Mouse (Mus musculus): ENCODE measurements around the gene Lmbrd1.
"Not testable (repeated sequence)": the region's sequence is repeated elsewhere in the genome, so short reads cannot be mapped to it uniquely, and the experiment has no call there.

Gene Lmbrd1

DNA sequence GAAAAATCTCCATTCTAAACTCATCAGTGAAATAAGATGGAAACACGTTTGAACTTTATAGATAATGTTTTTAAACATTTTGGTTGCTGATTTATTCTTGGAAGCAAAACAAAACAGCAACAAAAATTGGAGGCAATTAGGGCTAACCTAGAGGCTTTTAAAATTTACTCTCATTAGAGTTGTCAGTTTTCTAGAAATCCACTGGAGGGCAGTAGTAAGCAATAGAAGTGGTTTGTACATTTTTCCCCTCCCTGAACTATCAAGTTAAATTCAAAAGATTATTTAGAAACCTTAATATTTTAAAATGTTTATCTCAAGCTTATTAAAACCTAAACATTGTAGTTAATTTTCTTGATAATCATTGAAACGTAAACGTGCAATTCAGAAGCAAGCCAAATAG lies 41.2 kb downstream of the Lmbrd1 start:
- peak in 1 of 2 experiments; percentile 20 for DNase-seq (ENCODE audit: inconsistent age in 2 of 2, low spot score in 1 of 2)

DNA sequence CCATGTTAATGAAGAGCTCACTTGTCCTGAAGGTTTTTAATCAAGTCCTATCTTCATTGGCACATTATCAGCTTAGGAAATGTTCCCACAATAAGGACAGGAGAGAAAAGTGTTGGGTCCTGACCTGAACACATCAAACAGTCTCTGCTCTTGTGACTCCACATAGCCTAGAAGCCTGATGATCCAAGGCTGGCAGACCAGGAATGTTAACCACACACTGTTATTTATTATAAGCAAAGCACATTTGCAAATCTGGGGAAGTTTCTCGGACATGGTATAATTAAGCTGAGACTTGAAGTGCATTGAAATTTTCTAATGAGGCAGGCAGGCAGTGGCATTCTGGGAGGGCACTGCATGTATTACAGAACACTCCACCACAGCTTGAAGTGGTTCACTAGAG lies 41.8 kb downstream of the Lmbrd1 start:
- no peak for DNase-seq (ENCODE audit: inconsistent age in 2 of 2, low spot score in 1 of 2)

DNA sequence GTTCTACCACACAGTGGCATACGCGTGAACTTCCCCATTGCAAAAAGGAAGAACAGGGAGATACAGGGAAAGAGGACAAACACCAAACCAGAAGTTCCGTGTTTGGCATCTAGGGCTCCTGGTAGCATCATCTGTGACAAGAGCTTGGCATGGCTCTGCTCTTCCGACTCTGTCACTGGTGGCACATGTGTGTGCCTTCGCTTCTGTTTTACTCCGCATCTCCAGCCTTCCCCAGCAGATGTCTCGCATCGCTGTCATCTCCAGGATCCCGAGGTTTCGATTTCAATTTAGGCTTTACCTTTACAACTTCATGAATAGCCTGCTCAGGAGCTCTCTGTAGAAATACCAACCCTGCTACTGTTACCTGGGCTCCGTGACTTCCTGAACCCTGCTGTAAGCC lies 51.4 kb downstream of the Lmbrd1 start:
- DNase-seq (ENCODE audit: inconsistent age in 2 of 2, low spot score in 1 of 2), result no peak

DNA sequence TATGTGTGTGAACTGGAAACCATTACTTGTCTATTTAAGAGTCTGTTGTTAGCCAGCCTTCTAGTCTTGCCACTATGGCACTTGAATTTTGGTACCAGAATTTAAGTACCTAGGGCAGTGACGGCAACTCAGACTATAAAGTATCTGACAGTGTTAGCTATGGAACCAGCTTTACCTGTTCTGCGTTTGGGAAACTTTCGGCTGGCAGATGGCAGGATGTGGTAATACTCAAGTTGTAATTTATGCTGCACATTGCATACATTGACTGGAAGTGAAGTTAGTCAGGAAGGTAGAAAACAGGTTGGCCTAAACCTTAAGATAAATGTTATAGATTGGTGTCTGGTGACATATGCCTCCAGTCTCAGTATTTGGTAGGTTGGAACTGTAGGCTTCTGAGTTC lies 53.9 kb downstream of the Lmbrd1 start:
- DNase-seq (ENCODE audit: inconsistent age in 2 of 2, low spot score in 1 of 2), result no peak

DNA sequence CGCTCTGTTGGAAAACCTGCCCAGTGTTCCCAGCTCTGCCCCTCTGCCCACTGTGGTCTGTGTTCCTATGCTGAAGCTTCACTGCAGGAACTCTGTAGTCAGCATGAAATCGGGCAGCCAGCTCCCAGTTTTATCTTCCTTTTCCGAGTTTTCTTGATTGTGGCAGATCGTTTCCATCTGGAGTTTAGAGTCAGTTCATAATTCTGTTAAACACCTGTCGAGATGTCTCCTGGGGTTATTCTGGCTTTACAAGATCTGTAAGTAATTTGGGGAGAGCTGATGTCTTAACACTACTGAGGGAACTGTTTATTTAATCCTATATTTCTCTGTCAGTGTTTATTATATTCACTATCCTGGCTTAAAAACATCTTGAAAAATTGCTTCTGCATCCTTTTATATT lies 56.4 kb downstream of the Lmbrd1 start:
- DNase-seq (ENCODE audit: inconsistent age in 2 of 2, low spot score in 1 of 2), result no peak

DNA sequence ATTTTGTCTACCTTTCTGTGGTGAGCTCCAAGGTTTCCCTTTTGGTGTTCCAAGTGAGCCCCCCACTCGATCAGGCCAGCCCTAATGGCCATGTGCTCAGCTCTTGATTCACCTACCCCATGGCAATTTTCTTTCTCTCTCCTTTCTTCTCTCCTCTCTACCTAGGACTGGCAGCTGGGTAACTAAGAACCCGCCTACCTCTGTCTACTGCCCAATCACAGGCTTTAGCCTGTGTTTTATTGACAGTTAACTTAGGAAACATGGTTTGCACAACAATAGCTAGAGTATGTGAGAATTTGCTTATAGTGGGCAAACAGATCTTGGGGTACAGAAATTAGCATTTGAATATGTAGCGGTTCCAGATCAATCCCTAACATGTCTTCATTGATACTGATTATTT lies 62.5 kb downstream of the Lmbrd1 start:
- DNase-seq (ENCODE audit: inconsistent age in 2 of 2, low spot score in 1 of 2), result no peak

DNA sequence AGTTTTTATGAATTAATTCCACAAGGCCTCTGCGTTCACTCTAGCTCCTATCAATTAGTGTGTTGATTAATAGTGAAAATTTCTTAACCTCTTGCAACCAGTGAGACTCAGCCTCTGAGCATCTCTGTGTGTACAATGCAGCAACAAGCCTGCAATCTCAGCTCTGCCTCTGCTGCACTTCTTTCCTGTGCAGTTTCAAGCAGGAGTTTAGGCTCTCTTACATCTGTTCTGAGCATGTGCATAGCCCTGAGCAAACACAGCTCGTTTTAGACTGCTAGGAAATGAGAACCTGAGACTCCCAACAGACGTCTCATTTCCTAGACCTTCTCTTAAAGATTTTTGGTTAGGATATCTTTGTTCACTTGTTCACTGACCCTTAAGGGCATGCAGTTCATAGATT lies 63.1 kb downstream of the Lmbrd1 start:
- no peak for DNase-seq (ENCODE audit: inconsistent age in 2 of 2, low spot score in 1 of 2)

DNA sequence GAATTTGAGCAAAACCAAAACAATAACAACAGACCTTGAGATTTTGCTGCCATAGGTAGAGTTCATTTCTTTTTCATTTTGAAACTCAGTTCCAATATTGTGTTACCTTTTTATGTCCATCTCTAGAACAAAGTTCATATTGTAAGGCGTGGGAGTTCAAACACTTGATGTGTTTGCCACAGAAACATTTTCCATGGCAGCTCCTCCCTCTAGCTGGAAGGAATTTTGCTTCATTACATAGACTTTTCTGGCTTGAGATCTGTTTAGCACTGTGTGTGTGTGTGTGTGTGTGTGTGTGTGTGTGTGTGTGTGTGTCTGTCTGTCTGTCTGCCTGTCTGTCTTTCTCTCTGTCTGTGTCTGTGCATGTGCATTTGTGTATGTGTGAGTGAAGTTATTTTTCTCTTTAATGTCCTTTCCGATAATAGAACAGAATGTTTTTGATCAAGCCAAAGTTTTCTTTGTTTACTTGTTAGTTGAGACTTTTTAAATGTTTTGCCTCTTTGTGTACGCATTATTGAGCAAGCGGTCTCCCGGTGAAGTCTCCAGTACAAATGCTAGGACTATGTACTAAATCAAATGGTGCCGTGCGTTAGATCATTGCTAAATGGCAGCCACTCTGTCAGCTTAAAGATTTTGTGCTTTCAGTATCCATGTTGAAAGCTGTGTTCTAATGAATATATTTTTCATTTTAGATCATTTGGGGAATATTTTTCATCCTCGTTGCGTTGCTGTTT lies 64.9 kb downstream of the Lmbrd1 start:
- no peak for DNase-seq (ENCODE audit: inconsistent age in 2 of 2, low spot score in 1 of 2)

DNA sequence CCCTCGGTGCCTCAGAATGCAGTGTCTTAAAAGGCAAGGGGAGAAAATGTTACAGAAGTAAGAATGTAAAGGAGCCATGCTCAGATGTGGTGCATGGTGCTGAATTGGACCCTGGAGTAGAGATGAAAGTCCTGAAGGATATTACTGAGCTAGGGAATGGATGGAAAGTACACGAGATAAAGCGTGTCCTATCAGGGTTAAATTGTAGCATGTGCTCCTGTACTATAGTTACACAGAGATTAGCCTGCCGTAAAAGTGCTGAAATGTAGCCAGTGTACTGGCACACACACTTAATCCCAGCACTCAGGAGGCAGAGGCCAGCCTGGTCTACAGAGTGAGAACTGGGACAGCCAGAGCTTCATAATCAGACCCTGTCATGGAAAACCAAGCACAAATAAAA lies 74.3 kb downstream of the Lmbrd1 start:
- no peak for DNase-seq (ENCODE audit: inconsistent age in 2 of 2, low spot score in 1 of 2)

DNA sequence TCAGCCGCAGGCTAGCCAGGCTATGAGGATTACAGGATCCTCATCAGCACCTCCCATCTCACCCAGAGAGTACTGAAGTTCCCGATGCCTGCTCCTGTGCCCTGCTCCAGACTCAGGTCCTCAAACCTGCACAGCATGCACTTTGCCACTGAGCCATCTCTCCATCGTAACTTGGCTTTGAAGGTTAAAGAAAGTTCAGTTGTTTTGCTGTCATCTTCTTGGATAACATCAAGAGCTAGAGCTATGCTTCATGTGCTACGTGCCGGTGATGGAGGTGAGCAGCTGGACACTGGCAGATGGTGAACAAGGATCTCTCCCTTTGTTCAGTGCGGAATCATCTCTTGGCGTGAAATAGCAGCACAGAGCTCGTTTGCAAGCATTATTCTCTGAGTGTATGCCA lies 80.1 kb downstream of the Lmbrd1 start:
- DNase-seq (ENCODE audit: inconsistent age in 2 of 2, low spot score in 1 of 2), result no peak

DNA sequence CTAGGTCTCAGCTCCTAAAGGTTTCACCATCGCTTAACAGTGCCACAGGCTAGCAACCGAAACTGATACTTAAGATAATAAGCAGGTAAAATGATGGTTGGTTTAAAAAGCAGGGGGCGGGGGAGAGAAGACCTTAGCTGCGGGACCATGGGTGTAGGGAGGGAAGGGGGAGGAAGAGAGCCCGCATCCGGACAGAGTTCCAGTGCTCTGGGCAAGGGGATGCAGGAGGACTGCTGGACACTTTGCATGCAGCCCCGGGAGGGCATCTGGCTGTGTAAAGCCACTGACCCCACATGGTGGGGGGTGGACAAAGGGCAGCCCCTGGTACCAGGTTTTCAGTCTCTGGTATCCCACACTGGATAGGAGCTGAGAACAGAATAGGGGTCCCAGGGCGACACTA lies 88.0 kb downstream of the Lmbrd1 start:
- DNase-seq (ENCODE audit: inconsistent age in 2 of 2, low spot score in 1 of 2), result no peak

DNA sequence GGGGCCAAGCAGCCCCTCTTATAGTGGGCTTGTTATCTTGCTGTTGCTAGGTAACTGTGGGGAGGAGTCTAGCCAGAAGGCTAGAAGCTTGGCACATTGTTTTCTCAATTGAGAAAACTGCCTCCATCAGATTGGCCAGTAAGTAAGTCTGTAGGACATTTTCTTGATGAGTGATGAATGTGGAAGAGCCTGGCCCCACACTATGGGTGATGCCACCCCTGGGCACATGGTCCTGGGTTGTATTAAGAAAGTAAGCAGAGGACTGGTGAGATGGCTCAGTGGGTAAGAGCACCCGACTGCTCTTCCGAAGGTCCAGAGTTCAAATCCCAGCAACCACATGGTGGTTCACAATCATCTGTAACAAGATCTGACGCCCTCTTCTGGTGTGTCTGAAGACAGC lies 88.8 kb downstream of the Lmbrd1 start:
- DNase-seq (ENCODE audit: inconsistent age in 2 of 2, low spot score in 1 of 2), result not testable (repeated sequence)

DNA sequence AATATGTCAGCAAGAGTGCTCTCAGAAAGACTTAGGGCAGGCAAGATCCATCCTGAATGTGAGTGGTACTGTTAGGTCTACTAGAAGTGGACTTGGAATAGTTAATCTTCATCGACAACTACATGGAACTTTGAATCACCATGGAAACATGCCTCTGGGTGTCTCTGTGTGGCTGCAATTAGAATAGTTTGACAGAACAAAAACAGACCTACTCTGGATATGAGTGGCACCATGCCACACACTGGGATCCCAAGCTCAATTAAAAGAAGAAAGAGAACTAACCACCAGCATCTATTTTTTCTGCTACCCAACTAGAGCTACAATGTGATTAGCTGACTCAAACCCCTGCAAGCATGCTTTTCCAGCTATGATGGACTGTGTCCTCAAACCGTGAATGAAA lies 95.2 kb downstream of the Lmbrd1 start:
- DNase-seq (ENCODE audit: inconsistent age in 2 of 2, low spot score in 1 of 2), result no peak

DNA sequence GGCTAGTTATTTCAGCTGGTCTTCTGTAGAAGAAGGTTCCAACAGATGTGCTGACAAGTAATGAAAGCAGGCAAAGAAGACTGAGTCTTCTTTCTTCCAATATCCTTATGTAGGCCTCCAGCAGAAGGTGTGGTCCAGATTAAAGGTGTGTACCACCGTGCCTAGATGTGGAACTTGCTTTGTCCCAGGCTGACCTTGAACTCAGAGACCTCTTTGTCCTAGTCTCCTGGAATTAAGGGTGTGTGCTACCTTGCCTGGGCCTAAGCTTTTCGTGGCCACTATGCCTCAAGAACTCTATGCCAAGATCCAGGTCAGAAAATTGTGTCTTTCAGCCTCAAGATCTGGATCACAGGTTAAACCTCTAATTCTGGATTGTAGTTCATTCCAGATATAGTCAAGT lies 98.1 kb downstream of the Lmbrd1 start:
- DNase-seq (ENCODE audit: inconsistent age in 2 of 2, low spot score in 1 of 2), result no peak

DNA sequence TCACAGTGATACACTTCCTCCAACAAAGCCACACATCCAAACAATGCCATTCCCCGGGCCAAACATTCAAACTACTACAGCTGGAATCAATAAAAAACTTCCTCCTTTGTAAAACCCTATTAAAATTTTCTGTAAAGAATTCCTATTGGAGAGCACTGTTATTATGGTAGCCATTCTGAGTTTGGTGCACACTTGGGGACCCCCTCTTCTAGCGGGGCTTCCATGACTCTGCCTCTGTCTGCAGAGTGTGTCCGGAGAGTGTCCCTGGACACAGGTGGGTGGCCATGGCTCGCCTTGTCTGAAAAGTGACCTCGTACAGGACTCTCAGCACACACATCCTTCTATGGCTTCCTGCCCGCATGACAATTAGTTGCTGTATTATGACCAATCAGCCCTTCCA lies 114.7 kb downstream of the Lmbrd1 start:
- no peak for DNase-seq (ENCODE audit: inconsistent age in 2 of 2, low spot score in 1 of 2)

DNA sequence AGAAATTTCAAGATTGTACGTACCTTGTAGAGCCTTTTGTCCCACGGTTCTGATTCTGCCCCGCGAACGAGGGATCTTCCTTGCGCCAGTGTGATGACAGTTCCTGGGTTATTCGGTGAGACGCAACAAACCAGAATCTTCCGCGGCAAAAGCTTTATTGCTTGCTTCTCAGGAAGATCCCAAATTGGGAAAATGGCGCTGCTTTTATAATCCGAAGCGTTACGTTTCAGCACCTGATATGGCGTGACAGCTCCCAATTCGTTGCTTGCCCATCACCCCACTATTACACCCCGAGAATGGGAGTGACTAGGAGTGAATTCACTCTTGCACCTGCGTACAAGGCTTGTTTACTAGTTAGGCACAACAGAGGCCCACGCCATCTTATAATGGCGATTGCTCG lies 129.5 kb downstream of the Lmbrd1 start:
- DNase-seq (ENCODE audit: inconsistent age in 2 of 2, low spot score in 1 of 2), result not testable (repeated sequence)
